Mouse (Mus musculus): ENCODE data around the gene Gm10719. TPM values are rescaled to one million over a fixed set of nuclear protein-coding genes. Genes with fewer than 3 reads are reported as not detected.
"Not testable (repeated sequence)": the region's sequence is repeated elsewhere in the genome, so short reads cannot be mapped to it uniquely, and the experiment has no call there.

The Gm10719 gene
- polyA plus RNA-seq, 1 experiment from 2014 or later = not detected

DNA sequence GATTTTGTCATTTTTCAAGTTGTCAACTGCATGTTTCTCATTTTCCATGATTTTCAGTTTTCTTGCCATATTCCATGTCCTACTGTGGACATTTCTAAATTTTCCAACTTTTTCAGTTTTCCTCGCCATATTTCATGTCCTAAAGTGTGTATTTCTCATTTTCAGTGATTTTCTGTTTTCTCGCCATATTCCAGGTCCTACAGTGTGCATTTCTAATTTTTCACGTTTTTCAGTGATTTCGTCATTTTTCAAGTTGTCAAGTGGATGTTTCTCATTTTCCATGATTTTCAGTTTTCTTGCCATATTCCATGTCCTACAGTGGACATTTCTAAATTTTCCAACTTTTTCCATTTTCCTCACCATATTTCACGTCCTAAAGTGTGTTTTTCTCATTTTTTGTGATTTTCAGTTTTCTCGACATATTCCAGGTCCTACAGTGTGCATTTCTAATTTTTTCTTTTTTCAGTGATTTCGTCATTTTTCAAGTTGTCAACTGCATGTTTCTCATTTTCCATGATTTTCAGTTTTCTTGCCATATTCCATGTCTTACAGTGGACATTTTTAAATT is 5.1 kb upstream of the Gm10719 start:
- H3K9ac ChIP-seq (ENCODE audit: low read length); ATAC-seq; H3K9me3 ChIP-seq (replicated peaks; ENCODE audit: control insufficient read depth, low read length); H3K4me1 ChIP-seq (ENCODE audit: control insufficient read depth, insufficient read depth, low read length); H3K27me3 ChIP-seq (replicated peaks; ENCODE audit: control insufficient read depth, insufficient read depth, low read length); H3K27ac ChIP-seq (ENCODE audit: low read depth, low read length); H3K4me3 ChIP-seq (ENCODE audit: low read depth, low read length); H3K4me2 ChIP-seq (ENCODE audit: low read length); H3K36me3 ChIP-seq (ENCODE audit: control insufficient read depth, insufficient read depth, low read length); DNase-seq (ENCODE audit: low spot score): not testable (repeated sequence)
- 90% methylated on average over 2 of the region's 7 CpGs for WGBS

- H3K27ac ChIP-seq (ENCODE audit: low read depth, low read length); H3K9ac ChIP-seq (ENCODE audit: low read length); H3K4me3 ChIP-seq (ENCODE audit: low read depth, low read length); H3K36me3 ChIP-seq (ENCODE audit: control insufficient read depth, insufficient read depth, low read length); H3K27me3 ChIP-seq (replicated peaks; ENCODE audit: control insufficient read depth, insufficient read depth, low read length); DNase-seq (ENCODE audit: low spot score); H3K9me3 ChIP-seq (replicated peaks; ENCODE audit: control insufficient read depth, low read length); H3K4me1 ChIP-seq (ENCODE audit: control insufficient read depth, insufficient read depth, low read length); H3K4me2 ChIP-seq (ENCODE audit: low read length): not testable (repeated sequence)
- no CpG with 5 or more reads among the region's 11 CpGs for WGBS
- peak; percentile 53 for ATAC-seq
These were observed 4.4 kb upstream of the Gm10719 start, which contains the start of gene Gm10721 for GRCm38 (mm10) chr9:3012733-3013279. Gene Gm10721 (plus strand): TSS chr9:3013140.

GRCm38 (mm10) chr9:3015354-3015753 is 1.9 kb upstream of the Gm10719 start, which contains the start of gene Gm10720:
Gene Gm10720 (plus strand): TSS chr9:3015654.
- not testable (repeated sequence) for ATAC-seq; H3K27me3 ChIP-seq (replicated peaks; ENCODE audit: control insufficient read depth, insufficient read depth, low read length); DNase-seq (ENCODE audit: low spot score); H3K4me1 ChIP-seq (ENCODE audit: control insufficient read depth, insufficient read depth, low read length); H3K27ac ChIP-seq (ENCODE audit: low read depth, low read length); H3K36me3 ChIP-seq (ENCODE audit: control insufficient read depth, insufficient read depth, low read length); H3K4me3 ChIP-seq (ENCODE audit: low read depth, low read length); H3K9me3 ChIP-seq (replicated peaks; ENCODE audit: control insufficient read depth, low read length); H3K4me2 ChIP-seq (ENCODE audit: low read length); H3K9ac ChIP-seq (ENCODE audit: low read length)
- WGBS = 58% methylated on average over 4 of the region's 9 CpGs

DNA sequence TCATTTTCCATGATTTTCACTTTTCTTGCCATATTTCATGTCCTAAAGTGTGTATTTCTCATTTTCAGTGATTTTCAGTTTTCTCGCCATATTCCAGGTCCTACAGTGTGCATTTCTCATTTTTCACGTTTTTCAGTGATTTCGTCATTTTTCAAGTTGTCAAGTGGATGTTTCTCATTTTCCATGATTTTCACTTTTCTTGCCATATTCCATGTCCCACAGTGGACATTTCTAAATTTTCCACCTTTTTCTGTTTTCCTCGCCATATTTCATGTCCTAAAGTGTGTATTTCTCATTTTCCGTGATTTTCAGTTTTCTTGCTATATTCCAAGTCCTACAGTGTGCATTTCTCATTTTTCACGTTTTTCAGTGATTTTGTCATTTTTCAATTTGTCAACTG is 1.3 kb upstream of the Gm10719 start:
- not testable (repeated sequence) for H3K36me3 ChIP-seq (ENCODE audit: control insufficient read depth, insufficient read depth, low read length); ATAC-seq; H3K4me1 ChIP-seq (ENCODE audit: control insufficient read depth, insufficient read depth, low read length); H3K27ac ChIP-seq (ENCODE audit: low read depth, low read length); H3K27me3 ChIP-seq (replicated peaks; ENCODE audit: control insufficient read depth, insufficient read depth, low read length); DNase-seq (ENCODE audit: low spot score); H3K4me3 ChIP-seq (ENCODE audit: low read depth, low read length); H3K9ac ChIP-seq (ENCODE audit: low read length); H3K4me2 ChIP-seq (ENCODE audit: low read length); H3K9me3 ChIP-seq (replicated peaks; ENCODE audit: control insufficient read depth, low read length)
- WGBS = 75% methylated on average over 4 of the region's 6 CpGs

- H3K4me1 ChIP-seq (ENCODE audit: control insufficient read depth, insufficient read depth, low read length); H3K4me3 ChIP-seq (ENCODE audit: low read depth, low read length); H3K27ac ChIP-seq (ENCODE audit: low read depth, low read length); H3K9me3 ChIP-seq (replicated peaks; ENCODE audit: control insufficient read depth, low read length); ATAC-seq; H3K36me3 ChIP-seq (ENCODE audit: control insufficient read depth, insufficient read depth, low read length); H3K4me2 ChIP-seq (ENCODE audit: low read length); H3K9ac ChIP-seq (ENCODE audit: low read length); H3K27me3 ChIP-seq (replicated peaks; ENCODE audit: control insufficient read depth, insufficient read depth, low read length); DNase-seq (ENCODE audit: low spot score): not testable (repeated sequence)
- 66% methylated on average over 9 of the region's 9 CpGs for WGBS
These were observed 1.7 kb downstream of the Gm10719 start for GRCm38 (mm10) chr9:3018944-3019343.

DNA sequence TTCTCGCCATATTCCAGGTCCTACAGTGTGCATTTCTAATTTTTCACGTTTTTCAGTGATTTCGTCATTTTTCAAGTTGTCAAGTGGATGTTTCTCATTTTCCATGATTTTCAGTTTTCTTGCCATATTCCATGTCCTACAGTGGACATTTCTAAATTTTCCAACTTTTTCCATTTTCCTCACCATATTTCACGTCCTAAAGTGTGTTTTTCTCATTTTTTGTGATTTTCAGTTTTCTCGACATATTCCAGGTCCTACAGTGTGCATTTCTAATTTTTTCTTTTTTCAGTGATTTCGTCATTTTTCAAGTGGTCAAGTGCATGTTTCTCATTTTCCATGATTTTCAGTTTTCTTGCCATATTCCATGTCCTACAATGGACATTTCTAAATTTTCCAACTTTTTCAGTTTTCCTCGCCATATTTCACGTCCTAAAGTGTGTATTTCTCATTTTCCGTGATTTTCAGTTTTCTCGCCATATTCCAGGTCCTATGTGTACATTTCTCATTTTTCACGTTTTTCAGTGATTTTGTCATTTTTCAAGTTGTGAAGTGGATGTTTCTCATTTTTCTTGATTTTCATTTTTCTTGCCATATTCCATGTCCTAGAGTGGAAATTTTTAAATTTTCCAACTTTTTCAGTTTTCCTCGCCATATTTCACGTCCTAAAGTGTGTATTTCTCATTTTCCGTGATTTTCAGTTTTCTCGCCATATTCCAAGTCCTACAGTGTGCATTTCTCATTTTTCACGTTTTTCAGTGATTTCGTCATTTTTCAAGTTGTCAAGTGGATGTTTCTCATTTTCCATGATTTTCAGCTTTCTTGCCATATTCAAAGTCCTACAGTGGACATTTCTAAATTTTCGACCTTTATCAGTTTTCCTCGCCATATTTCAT is 2.9 kb downstream of the Gm10719 start:
- H3K36me3 ChIP-seq (ENCODE audit: control insufficient read depth, insufficient read depth, low read length); H3K9ac ChIP-seq (ENCODE audit: low read length); H3K27me3 ChIP-seq (replicated peaks; ENCODE audit: control insufficient read depth, insufficient read depth, low read length); H3K4me2 ChIP-seq (ENCODE audit: low read length); H3K9me3 ChIP-seq (replicated peaks; ENCODE audit: control insufficient read depth, low read length); H3K4me1 ChIP-seq (ENCODE audit: control insufficient read depth, insufficient read depth, low read length); H3K4me3 ChIP-seq (ENCODE audit: low read depth, low read length); DNase-seq (ENCODE audit: low spot score); H3K27ac ChIP-seq (ENCODE audit: low read depth, low read length): not testable (repeated sequence)
- 0 out of 2 replicates have a peak, but pooled peaks have one; percentile 50 for ATAC-seq
- 77% methylated on average over 11 of the region's 19 CpGs for WGBS

GRCm38 (mm10) chr9:3022316-3023008 is 5.3 kb downstream of the Gm10719 start:
- H3K9me3 ChIP-seq (replicated peaks; ENCODE audit: control insufficient read depth, low read length); H3K36me3 ChIP-seq (ENCODE audit: control insufficient read depth, insufficient read depth, low read length); H3K9ac ChIP-seq (ENCODE audit: low read length); ATAC-seq; H3K4me2 ChIP-seq (ENCODE audit: low read length); H3K4me1 ChIP-seq (ENCODE audit: control insufficient read depth, insufficient read depth, low read length); H3K4me3 ChIP-seq (ENCODE audit: low read depth, low read length); H3K27ac ChIP-seq (ENCODE audit: low read depth, low read length); H3K27me3 ChIP-seq (replicated peaks; ENCODE audit: control insufficient read depth, insufficient read depth, low read length): not testable (repeated sequence)
- peak; percentile 0 for DNase-seq (ENCODE audit: low spot score)
- WGBS = 72% methylated on average over 9 of the region's 13 CpGs

DNA sequence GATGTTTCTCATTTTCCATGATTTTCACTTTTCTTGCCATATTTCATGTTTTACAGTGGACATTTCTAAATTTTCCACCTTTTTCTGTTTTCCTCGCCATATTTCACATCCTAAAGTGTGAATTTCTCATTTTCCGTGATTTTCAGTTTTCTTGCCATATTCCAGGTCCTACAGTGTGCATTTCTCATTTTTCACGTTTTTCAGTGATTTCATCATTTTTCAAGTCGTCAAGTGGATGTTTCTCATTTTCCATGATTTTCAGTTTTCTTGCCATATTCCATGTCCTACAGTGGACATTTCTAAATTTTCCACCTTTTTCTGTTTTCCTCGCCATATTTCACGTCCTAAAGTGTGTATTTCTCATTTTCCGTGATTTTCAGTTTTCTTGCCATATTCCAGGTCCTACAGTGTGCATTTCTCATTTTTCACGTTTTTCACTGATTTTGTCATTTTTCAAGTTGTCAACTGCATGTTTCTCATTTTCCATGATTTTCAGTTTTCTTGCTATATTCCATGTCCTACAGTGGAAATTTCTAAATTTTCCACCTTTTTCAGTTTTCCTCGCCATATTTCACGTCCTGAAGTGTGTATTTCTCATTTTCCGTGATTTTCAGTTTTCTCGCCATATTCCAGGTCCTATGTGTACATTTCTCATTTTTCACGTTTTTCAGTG is 6.2 kb downstream of the Gm10719 start, which contains the start of gene Gm10718:
Gm10718 (plus strand) TSS at position 236 of the 673 bp plus-strand sequence.
- not testable (repeated sequence) for H3K27ac ChIP-seq (ENCODE audit: low read depth, low read length); H3K4me2 ChIP-seq (ENCODE audit: low read length); H3K4me3 ChIP-seq (ENCODE audit: low read depth, low read length); ATAC-seq; H3K27me3 ChIP-seq (replicated peaks; ENCODE audit: control insufficient read depth, insufficient read depth, low read length); H3K4me1 ChIP-seq (ENCODE audit: control insufficient read depth, insufficient read depth, low read length); H3K36me3 ChIP-seq (ENCODE audit: control insufficient read depth, insufficient read depth, low read length); H3K9me3 ChIP-seq (replicated peaks; ENCODE audit: control insufficient read depth, low read length); DNase-seq (ENCODE audit: low spot score); H3K9ac ChIP-seq (ENCODE audit: low read length)
- 74% methylated on average over 9 of the region's 13 CpGs for WGBS

Measured in forebrain, embryonic 14.5 days (tissue).